Mouse (Mus musculus) small intestine, adult 2 months (tissue): Measurements from ENCODE around the gene Hsd17b14. TPM values are rescaled to one million over a fixed set of nuclear protein-coding genes. Genes with fewer than 3 reads are reported as not detected.
A peak's percentile ranks its signal among the peaks of the same experiment; 100 is the strongest.

Source experiments
- H3K27ac ChIP-seq: fragments of 200-500 bp; 2 replicates; pipeline ENCODE4 v1.5.1; 2012; ENCODE audit warnings: low read depth, low read length, control low read depth, inconsistent platforms; ENCODE audit not compliant: insufficient read depth
- H3K27me3 ChIP-seq: fragments of 200-500 bp; 2 replicates; pipeline ENCODE4 v1.6.1; 2012; ENCODE audit warnings: mild to moderate bottlenecking, moderate library complexity, low read length, inconsistent platforms; ENCODE audit not compliant: control insufficient read depth, insufficient read depth
- H3K36me3 ChIP-seq: fragments of 200-500 bp; 2 replicates; pipeline ENCODE4 v1.6.1; 2012; ENCODE audit warnings: mild to moderate bottlenecking, low read length, control low read depth, inconsistent platforms; ENCODE audit not compliant: control insufficient read depth, insufficient read depth
- H3K4me1 ChIP-seq: fragments of 200-500 bp; 2 replicates; pipeline ENCODE4 v1.6.1; 2012; ENCODE audit warnings: low read length, inconsistent platforms, mixed read lengths; ENCODE audit not compliant: control insufficient read depth, insufficient read depth, insufficient read length
- H3K4me3 ChIP-seq: fragments of 200-500 bp; 2 replicates; pipeline ENCODE4 v1.5.1; 2012; ENCODE audit warnings: low read depth, mild to moderate bottlenecking, control low read depth, inconsistent platforms, low read length, moderate library complexity
- CTCF ChIP-seq: fragments of 200-500 bp; IDR thresholded peaks from 2 replicates; pipeline ENCODE4 v1.5.1; 2012; ENCODE audit warnings: low read depth, mild to moderate bottlenecking, control low read depth, inconsistent platforms, low read length, moderate library complexity, mixed read lengths; ENCODE audit not compliant: insufficient replicate concordance, insufficient read length; ENCODE audit errors: extremely low read depth
- POLR2A ChIP-seq: fragments of 200-500 bp; IDR thresholded peaks from 2 replicates; pipeline ENCODE4 v1.6.1; 2012; ENCODE audit warnings: low read depth, mild to moderate bottlenecking, control low read depth, inconsistent platforms, low read length, moderate library complexity
- WGBS: fragments of 180-500 bp; shearing (Covaris S2); methylation state at CpG from one replicate; pipeline ENCODE4 v1.1.7; 2018; 5-methylcytosine and 5-hydroxymethylcytosine counted together
- polyA plus RNA-seq: library from polyadenylated mRNA; depleted of rRNA; stranded (reverse); fragments of >200 nt; gene quantifications from 2 replicates; pipeline ENCODE4 v1.2.3, GENCODE M21; 2012; rRNA removed

Hsd17b14 gene
- polyA plus RNA-seq, 1 experiment: 0.25 TPM

DNA sequence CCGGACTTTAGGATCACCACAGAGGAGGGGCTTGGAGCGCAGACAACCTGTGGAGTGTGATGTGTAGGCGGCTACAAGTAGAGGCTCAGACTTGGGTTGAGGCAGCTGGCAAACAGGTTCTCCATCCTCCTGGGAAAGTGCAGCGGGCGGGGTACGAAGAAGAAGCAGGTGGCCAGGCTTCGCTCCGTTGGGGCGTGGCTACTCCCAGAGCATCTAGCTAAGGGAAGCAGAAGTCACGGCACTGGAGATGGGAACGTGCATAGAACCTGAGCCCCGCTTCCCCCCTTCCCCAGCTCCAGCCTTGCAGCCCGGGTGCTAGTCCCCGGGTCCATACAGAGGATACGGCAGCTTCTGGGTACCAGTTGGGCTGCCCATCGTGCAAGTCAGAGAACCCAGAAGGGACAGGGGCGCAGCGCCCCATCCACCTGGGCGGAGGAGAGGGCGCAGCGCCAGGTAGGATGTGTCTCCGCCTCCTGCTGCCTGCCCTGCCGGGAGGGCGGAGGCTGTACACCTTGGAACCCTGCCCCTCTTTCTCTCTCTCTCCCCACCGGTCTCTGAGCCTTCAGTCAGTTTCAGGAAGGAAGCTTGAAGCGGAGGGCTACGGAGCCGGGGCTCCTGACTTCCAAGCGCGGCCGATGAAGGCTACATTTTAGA, 62.5 kb downstream of the Hsd17b14 start, which contains the start of gene Fut1:
Fut1 (plus strand) TSS at position 248 of the 654 bp plus-strand sequence.
- H3K4me3 ChIP-seq: peak within 1 kb of the TSS; percentile 31
- no peaks in the 10 kb centered on the region for H3K36me3 ChIP-seq
- TF ChIP-seq CTCF (no peak), POLR2A (no peak)
- no peak within 1 kb of the TSS for H3K27ac ChIP-seq
- peaks cover 35% of the 10 kb centered on the region for H3K27me3 ChIP-seq
- peaks cover 5% of the 10 kb centered on the region for H3K4me1 ChIP-seq
- 5% methylated on average over 31 of the region's 31 CpGs for WGBS

Other genes starting within 250 kb of the Hsd17b14 start
- 101 and 257 TPM in 2 replicates for gene Trpm4, start 221.1 kb upstream of the Hsd17b14 start, polyA plus RNA-seq
- 0.14 and 0.46 TPM in 2 replicates for gene Hrc, start 219.6 kb upstream of the Hsd17b14 start, polyA plus RNA-seq
- 15.4 and 63.9 TPM in 2 replicates for gene Ppfia3, start 187.9 kb upstream of the Hsd17b14 start, polyA plus RNA-seq
- gene Lin7b, start 184.3 kb upstream of the Hsd17b14 start, polyA plus RNA-seq: 2.9 and 4.0 TPM in 2 replicates
- 73.2 and 122 TPM in 2 replicates for gene Snrnp70, start 159.2 kb upstream of the Hsd17b14 start, polyA plus RNA-seq
- gene Kcna7, start 149.2 kb upstream of the Hsd17b14 start, polyA plus RNA-seq: 0.04 TPM in 1 of 2 replicates, not detected in the other
- 0.13 and 0.28 TPM in 2 replicates for gene Ntf5, start 141.2 kb upstream of the Hsd17b14 start, polyA plus RNA-seq
- gene Lhb, start 134.1 kb upstream of the Hsd17b14 start, polyA plus RNA-seq: 0.66 TPM in 1 of 2 replicates, not detected in the other
- 9.5 and 9.6 TPM in 2 replicates for gene Gys1, start 120.0 kb upstream of the Hsd17b14 start, polyA plus RNA-seq
- 22.3 and 54.3 TPM in 2 replicates for gene Ruvbl2, start 116.8 kb upstream of the Hsd17b14 start, polyA plus RNA-seq
- gene Ftl1, start 95.0 kb upstream of the Hsd17b14 start, polyA plus RNA-seq: 1,857 and 2,336 TPM in 2 replicates
- 57.1 and 105 TPM in 2 replicates for gene Bax, start 88.0 kb upstream of the Hsd17b14 start, polyA plus RNA-seq
- 0.09 TPM in 1 of 2 replicates, not detected in the other for gene Tulp2, start 73.0 kb upstream of the Hsd17b14 start, polyA plus RNA-seq
- gene Gm45808, start 68.1 kb upstream of the Hsd17b14 start, polyA plus RNA-seq: 0.23 TPM in 1 of 2 replicates, not detected in the other
- gene Dhdh, start 66.1 kb upstream of the Hsd17b14 start, polyA plus RNA-seq: 0.34 and 0.41 TPM in 2 replicates
- gene Nucb1, start 44.5 kb upstream of the Hsd17b14 start, polyA plus RNA-seq: 143 and 456 TPM in 2 replicates
- gene Ppp1r15a, start 28.6 kb upstream of the Hsd17b14 start, polyA plus RNA-seq: 15.3 and 15.9 TPM in 2 replicates
- gene Plekha4, start 28.6 kb upstream of the Hsd17b14 start, polyA plus RNA-seq: 4.7 and 4.9 TPM in 2 replicates
- gene Bcat2, start 15.3 kb downstream of the Hsd17b14 start, polyA plus RNA-seq: 26.3 and 41.8 TPM in 2 replicates
- gene Fgf21, start 60.6 kb downstream of the Hsd17b14 start, polyA plus RNA-seq: 0.29 and 4.2 TPM in 2 replicates
- gene Fut1, start 62.4 kb downstream of the Hsd17b14 start, polyA plus RNA-seq: 1.7 and 2.5 TPM in 2 replicates
- gene Izumo1, start 66.9 kb downstream of the Hsd17b14 start, polyA plus RNA-seq: 0.24 and 0.25 TPM in 2 replicates
- gene Rasip1, start 72.6 kb downstream of the Hsd17b14 start, polyA plus RNA-seq: 7.2 and 11.6 TPM in 2 replicates
- 0.63 and 0.84 TPM in 2 replicates for gene Mamstr, start 85.1 kb downstream of the Hsd17b14 start, polyA plus RNA-seq
- gene Fut2, start 111.5 kb downstream of the Hsd17b14 start, polyA plus RNA-seq: 1.2 and 18.4 TPM in 2 replicates
- gene Ntn5, start 129.1 kb downstream of the Hsd17b14 start, polyA plus RNA-seq: 0.39 and 0.47 TPM in 2 replicates
- gene Sec1, start 139.5 kb downstream of the Hsd17b14 start, polyA plus RNA-seq: 0.14 and 0.22 TPM in 2 replicates
- 2.1 and 2.3 TPM in 2 replicates for gene Car11, start 144.9 kb downstream of the Hsd17b14 start, polyA plus RNA-seq
- gene Dbp, start 150.2 kb downstream of the Hsd17b14 start, polyA plus RNA-seq: 8.9 and 13.1 TPM in 2 replicates
- gene Rpl18, start 160.6 kb downstream of the Hsd17b14 start, polyA plus RNA-seq: 820 and 1,370 TPM in 2 replicates
- 87.3 and 164 TPM in 2 replicates for gene Sphk2, start 163.1 kb downstream of the Hsd17b14 start, polyA plus RNA-seq
- 64.5 and 102 TPM in 2 replicates for gene Fam83e, start 166.3 kb downstream of the Hsd17b14 start, polyA plus RNA-seq
- gene Spaca4, start 170.9 kb downstream of the Hsd17b14 start, polyA plus RNA-seq: 0.20 and 0.38 TPM in 2 replicates
- gene Lmtk3, start 228.8 kb downstream of the Hsd17b14 start, polyA plus RNA-seq: 1.9 and 2.1 TPM in 2 replicates
- gene Sult2b1, start 229.8 kb downstream of the Hsd17b14 start, polyA plus RNA-seq: 139 and 454 TPM in 2 replicates